Comparison of ENCODE assay signal across 8 mouse cellular contexts in the genomic region with DNA sequence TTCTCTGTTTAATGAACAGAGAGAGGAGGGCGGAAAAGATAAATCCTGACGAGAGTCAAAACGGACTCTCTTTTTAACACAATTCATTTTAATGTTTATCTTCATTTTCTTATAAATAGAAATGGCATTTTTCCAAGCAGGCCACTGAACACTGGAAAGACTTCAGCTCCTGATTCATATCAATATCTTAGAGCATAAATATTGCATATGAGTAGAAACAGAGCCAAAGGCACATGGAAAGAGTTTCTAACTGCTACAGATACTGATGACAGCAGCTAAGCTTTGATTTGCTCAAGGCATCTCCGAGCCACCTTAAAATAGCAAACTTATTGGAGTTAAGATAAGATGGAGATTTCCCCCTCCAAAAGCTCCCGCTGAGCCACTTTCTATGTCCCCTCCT. TPM values are rescaled to one million over a fixed set of nuclear protein-coding genes. Genes with fewer than 3 reads are reported as not detected.
A peak's percentile ranks its signal among the peaks of the same experiment; 100 is the strongest.
DNase-seq lines count a peak whose midpoint lies in the region; ATAC-seq and TF ChIP-seq lines count a peak whose summit lies in the region.

No protein-coding gene starts in this region.

- H3K9ac ChIP-seq in kidney, embryonic 14.5 days (ENCODE audit: low read depth, low read length) = peak overlapping the region; percentile 60; the same call in 1 of the 2 replicates
- H3K9ac ChIP-seq in embryonic facial prominence, embryonic 11.5 days (replicated peaks; ENCODE audit: low read length) = peak overlapping the region; percentile 49
- H3K9ac ChIP-seq in midbrain, postnatal 0 days (replicated peaks; ENCODE audit: low read length, poor library complexity, severe bottlenecking) = peak overlapping the region; percentile 33; the same call in 1 of the 2 replicates

- H3K4me2 ChIP-seq in kidney, embryonic 14.5 days (replicated peaks; ENCODE audit: low read depth, low read length) = peak overlapping the region; percentile 75
- H3K4me2 ChIP-seq in embryonic facial prominence, embryonic 11.5 days (ENCODE audit: low read depth, low read length) = peak overlapping the region; percentile 49
- peak overlapping the region; percentile 74 for H3K4me2 ChIP-seq in midbrain, postnatal 0 days (ENCODE audit: low read depth, low read length, poor library complexity, severe bottlenecking)

- H3K9me3 ChIP-seq in kidney, embryonic 14.5 days (ENCODE audit: control insufficient read depth, low read length) = no peaks in the 10 kb centered on the region
- no peaks in the 10 kb centered on the region for H3K9me3 ChIP-seq in embryonic facial prominence, embryonic 11.5 days (replicated peaks; ENCODE audit: control insufficient read depth, low read length)
- H3K9me3 ChIP-seq in midbrain, postnatal 0 days (ENCODE audit: low read length) = no peaks in the 10 kb centered on the region

- no peaks in the 10 kb centered on the region for H3K27me3 ChIP-seq in kidney, embryonic 14.5 days (ENCODE audit: control insufficient read depth, insufficient read depth, low read length)
- no peaks in the 10 kb centered on the region for H3K27me3 ChIP-seq in embryonic facial prominence, embryonic 11.5 days (ENCODE audit: control insufficient read depth, insufficient read depth, low read length)
- no peaks in the 10 kb centered on the region for H3K27me3 ChIP-seq in midbrain, postnatal 0 days (ENCODE audit: insufficient read depth, low read length)

- peak overlapping the region; percentile 57 for H3K4me3 ChIP-seq in kidney, embryonic 14.5 days (ENCODE audit: low read length)
- H3K4me3 ChIP-seq in embryonic facial prominence, embryonic 11.5 days (ENCODE audit: low read depth, low read length) = peak overlapping the region; percentile 43
- H3K4me3 ChIP-seq in midbrain, postnatal 0 days (ENCODE audit: low read depth, low read length) = peak overlapping the region; percentile 51

- DNase-seq in kidney, postnatal 14 days = no peak
- no peak for DNase-seq in embryonic facial prominence, embryonic 11.5 days (ENCODE audit: low spot score)
- DNase-seq in hindlimb bud, embryonic 11.5 days (ENCODE audit: extremely low spot score, low read depth, low spot score) = peak; percentile 20
- DNase-seq in midbrain, postnatal 0 days (ENCODE audit: low spot score) = no peak
- DNase-seq in right cerebral cortex, postnatal 10 days (ENCODE audit: low spot score in 2 of 2) = no peak
- DNase-seq in urinary bladder, postnatal 4 days (ENCODE audit: low spot score in 2 of 2) = no peak
- DNase-seq in gastrocnemius, postnatal 14 days = no peak

- no peaks in the 10 kb centered on the region for H3K36me3 ChIP-seq in kidney, embryonic 14.5 days (ENCODE audit: control insufficient read depth, insufficient read depth, low read length)
- no peaks in the 10 kb centered on the region for H3K36me3 ChIP-seq in embryonic facial prominence, embryonic 11.5 days (replicated peaks; ENCODE audit: control insufficient read depth, insufficient read depth, low read depth, low read length)
- no peaks in the 10 kb centered on the region for H3K36me3 ChIP-seq in midbrain, postnatal 0 days (ENCODE audit: insufficient read depth, low read length)

- intact Hi-C loops in gastrocnemius, postnatal 14 days (cut with DNase I; ENCODE audit: low total_unique reads) = no loop called here

- ATAC-seq in kidney, embryonic 14.5 days (ENCODE audit: low FRiP score, low TSS enrichment) = no peak
- no peak for ATAC-seq in embryonic facial prominence, embryonic 11.5 days (replicated peaks; ENCODE audit: insufficient number of reproducible peaks, low FRiP score, low TSS enrichment, low read depth)
- no peak for ATAC-seq in midbrain, postnatal 0 days (ENCODE audit: low FRiP score)

- peak overlapping the region; percentile 78 for H3K27ac ChIP-seq in kidney, embryonic 14.5 days (ENCODE audit: low read depth, low read length)
- no peak overlapping the region for H3K27ac ChIP-seq in embryonic facial prominence, embryonic 11.5 days (replicated peaks; ENCODE audit: low read depth, low read length)
- H3K27ac ChIP-seq in midbrain, postnatal 0 days (ENCODE audit: low read depth, low read length) = peak overlapping the region; percentile 59; the same call in 1 of the 2 replicates

- H3K4me1 ChIP-seq in kidney, embryonic 14.5 days (ENCODE audit: control insufficient read depth, insufficient read depth, low read length) = no peaks in the 10 kb centered on the region
- no peaks in the 10 kb centered on the region for H3K4me1 ChIP-seq in embryonic facial prominence, embryonic 11.5 days (ENCODE audit: control insufficient read depth, insufficient read depth, low read length)
- no peaks in the 10 kb centered on the region for H3K4me1 ChIP-seq in midbrain, postnatal 0 days (ENCODE audit: insufficient read depth, low read length)

- WGBS in kidney, embryonic 14.5 days = 2% methylated on average over 5 of the region's 5 CpGs
- WGBS in embryonic facial prominence, embryonic 11.5 days = 13% methylated on average over 5 of the region's 5 CpGs
- 2% methylated on average over 5 of the region's 5 CpGs for WGBS in midbrain, postnatal 0 days

- no peak for TF ChIP-seq CTCF in midbrain, postnatal 0 days (IDR thresholded peaks at IDR 0.05)

RNA-seq across cellular contexts. Expression of gene Ppargc1a, which starts 14.3 kb away (rescaled TPM):
- 8.3 and 15.8 TPM in 2 replicates for polyA plus RNA-seq in kidney, embryonic 14.5 days (2014; fragmentation: Nextera tagmentation; extraction: Ambion mirVana)
- 2.7 and 3.2 TPM in 2 replicates for polyA plus RNA-seq in embryonic facial prominence, embryonic 11.5 days (2014; fragmentation: Nextera tagmentation; extraction: Ambion mirVana)
- total RNA-seq in midbrain, postnatal 0 days (2014; rRNA removed) = 15.7 and 16.2 TPM in 2 replicates
- polyA plus RNA-seq in midbrain, postnatal 0 days (2015; fragmentation: Nextera tagmentation; extraction: Ambion mirVana) = 17.9 and 19.8 TPM in 2 replicates
- 10 to 100 TPM; 22.3 to 44.2 TPM for total RNA-seq in gastrocnemius, postnatal 14 days (2021)
